In genomic region chr7:29061522-29062037, GRCm38 (mm10) we compare ENCODE assay signal across 8 mouse cellular contexts.
A peak's percentile ranks its signal among the peaks of the same experiment; 100 is the strongest.
DNase-seq lines count a peak whose midpoint lies in the region; ATAC-seq and TF ChIP-seq lines count a peak whose summit lies in the region.

No protein-coding gene starts in this region.

- peak; percentile 52 for DNase-seq in gastrocnemius, postnatal 10 days
- DNase-seq in gastrocnemius, postnatal 25 days: no peak
- DNase-seq in midbrain, embryonic 10.5 days (ENCODE audit: low spot score): peak; percentile 64
- DNase-seq in right cerebral cortex, postnatal 36 days (ENCODE audit: low spot score in 2 of 2): no peak
- DNase-seq in gastrocnemius, adult 18-20 months (ENCODE audit: low spot score): no peak

- no peak for TF ChIP-seq POLR2A in ES-Bruce4 (IDR thresholded peaks at IDR 0.05; ENCODE audit: insufficient read depth, low read length)

- no peaks in the 10 kb centered on the region for H3K9me3 ChIP-seq in ES-Bruce4 (replicated peaks; ENCODE audit: control insufficient read depth, insufficient read depth, low read length, poor library complexity, severe bottlenecking)
- H3K9me3 ChIP-seq in embryonic facial prominence, embryonic 15.5 days (replicated peaks): no peaks in the 10 kb centered on the region
- H3K9me3 ChIP-seq in intestine, embryonic 16.5 days (ENCODE audit: control insufficient read depth, low read length): no peaks in the 10 kb centered on the region
- H3K9me3 ChIP-seq in midbrain, embryonic 10.5 days (replicated peaks): 0 out of 2 replicates have a peak, but pooled peaks cover 4% of the 10 kb centered on the region

- H3K9ac ChIP-seq in ES-Bruce4 (ENCODE audit: low read depth, poor library complexity, severe bottlenecking): no peak overlapping the region
- no peak overlapping the region for H3K9ac ChIP-seq in embryonic facial prominence, embryonic 15.5 days
- no peak overlapping the region for H3K9ac ChIP-seq in intestine, embryonic 16.5 days (ENCODE audit: low read depth, low read length)

- H3K36me3 ChIP-seq in ES-Bruce4 (ENCODE audit: control insufficient read depth, insufficient read depth, low read length, poor library complexity, severe bottlenecking): no peaks in the 10 kb centered on the region
- no peaks in the 10 kb centered on the region for H3K36me3 ChIP-seq in embryonic facial prominence, embryonic 15.5 days
- H3K36me3 ChIP-seq in intestine, embryonic 16.5 days (ENCODE audit: control insufficient read depth, insufficient read depth, low read length): no peaks in the 10 kb centered on the region
- no peaks in the 10 kb centered on the region for H3K36me3 ChIP-seq in midbrain, embryonic 10.5 days

- 9% methylated on average over 19 of the region's 19 CpGs for WGBS in embryonic facial prominence, embryonic 15.5 days
- WGBS in intestine, embryonic 16.5 days: 6% methylated on average over 19 of the region's 19 CpGs
- 9% methylated on average over 19 of the region's 19 CpGs for WGBS in midbrain, embryonic 10.5 days

- TF ChIP-seq EP300 in ES-Bruce4 (IDR thresholded peaks at IDR 0.05; ENCODE audit: insufficient read depth, low read depth, low read length): no peak

- no peaks in the 10 kb centered on the region for H3K27me3 ChIP-seq in ES-Bruce4 (ENCODE audit: control insufficient read depth, insufficient read depth, low read length, poor library complexity, severe bottlenecking)
- no peaks in the 10 kb centered on the region for H3K27me3 ChIP-seq in embryonic facial prominence, embryonic 15.5 days
- no peaks in the 10 kb centered on the region for H3K27me3 ChIP-seq in intestine, embryonic 16.5 days (replicated peaks; ENCODE audit: control insufficient read depth, insufficient read depth, low read length)
- peaks cover 39% of the 10 kb centered on the region for H3K27me3 ChIP-seq in midbrain, embryonic 10.5 days (ENCODE audit: low read depth, poor library complexity, severe bottlenecking)

- peaks cover 2% of the 10 kb centered on the region for H3K4me1 ChIP-seq in ES-Bruce4 (ENCODE audit: control insufficient read depth, insufficient read depth, low read length)
- 0 out of 2 replicates have a peak, but pooled peaks cover 6% of the 10 kb centered on the region for H3K4me1 ChIP-seq in embryonic facial prominence, embryonic 15.5 days
- no peaks in the 10 kb centered on the region for H3K4me1 ChIP-seq in intestine, embryonic 16.5 days (ENCODE audit: control insufficient read depth, insufficient read depth, low read length)
- H3K4me1 ChIP-seq in midbrain, embryonic 10.5 days: peaks cover 5% of the 10 kb centered on the region

- ATAC-seq in embryonic facial prominence, embryonic 15.5 days (ENCODE audit: insufficient number of reproducible peaks, low FRiP score, low TSS enrichment, low read depth): peak; percentile 58; the same call in 1 of the 2 replicates
- ATAC-seq in intestine, embryonic 16.5 days: peak; percentile 28; the same call in 1 of the 2 replicates

- peak; percentile 45 for TF ChIP-seq CTCF in ES-Bruce4 (IDR thresholded peaks at IDR 0.05; ENCODE audit: low read depth, low read length)

- H3K27ac ChIP-seq in ES-Bruce4 (ENCODE audit: insufficient read depth, low read length): no peak overlapping the region
- H3K27ac ChIP-seq in embryonic facial prominence, embryonic 15.5 days (replicated peaks): no peak overlapping the region
- no peak overlapping the region for H3K27ac ChIP-seq in intestine, embryonic 16.5 days (ENCODE audit: low read length)
- 0 out of 2 replicates have a peak overlapping the region, but pooled peaks have one; percentile 2 for H3K27ac ChIP-seq in midbrain, embryonic 10.5 days (replicated peaks)

- peak overlapping the region; percentile 77 for H3K4me3 ChIP-seq in ES-Bruce4 (ENCODE audit: low read depth, low read length)
- H3K4me3 ChIP-seq in embryonic facial prominence, embryonic 15.5 days (replicated peaks): 0 out of 2 replicates have a peak overlapping the region, but pooled peaks have one; percentile 3
- H3K4me3 ChIP-seq in intestine, embryonic 16.5 days (ENCODE audit: low read length): no peak overlapping the region
- peak overlapping the region; percentile 28; the same call in 1 of the 2 replicates for H3K4me3 ChIP-seq in midbrain, embryonic 10.5 days

- H3K4me2 ChIP-seq in embryonic facial prominence, embryonic 15.5 days (replicated peaks): peak overlapping the region; percentile 31; the same call in 1 of the 2 replicates
- H3K4me2 ChIP-seq in intestine, embryonic 16.5 days (ENCODE audit: low read depth, low read length): peak overlapping the region; percentile 34; the same call in 1 of the 2 replicates

Comparison
In these comparisons a context has a peak if more than half of its experiments do, and no peak if none do; other contexts are left out.
1. DNase-seq: peak in gastrocnemius, postnatal 10 days (single experiment) and midbrain, embryonic 10.5 days (single experiment); none in gastrocnemius, postnatal 25 days (single experiment), right cerebral cortex, postnatal 36 days (0 of 2) and gastrocnemius, adult 18-20 months (single experiment).